Mouse (Mus musculus): ENCODE data around the gene Dnajb12.

Gene Dnajb12

DNA sequence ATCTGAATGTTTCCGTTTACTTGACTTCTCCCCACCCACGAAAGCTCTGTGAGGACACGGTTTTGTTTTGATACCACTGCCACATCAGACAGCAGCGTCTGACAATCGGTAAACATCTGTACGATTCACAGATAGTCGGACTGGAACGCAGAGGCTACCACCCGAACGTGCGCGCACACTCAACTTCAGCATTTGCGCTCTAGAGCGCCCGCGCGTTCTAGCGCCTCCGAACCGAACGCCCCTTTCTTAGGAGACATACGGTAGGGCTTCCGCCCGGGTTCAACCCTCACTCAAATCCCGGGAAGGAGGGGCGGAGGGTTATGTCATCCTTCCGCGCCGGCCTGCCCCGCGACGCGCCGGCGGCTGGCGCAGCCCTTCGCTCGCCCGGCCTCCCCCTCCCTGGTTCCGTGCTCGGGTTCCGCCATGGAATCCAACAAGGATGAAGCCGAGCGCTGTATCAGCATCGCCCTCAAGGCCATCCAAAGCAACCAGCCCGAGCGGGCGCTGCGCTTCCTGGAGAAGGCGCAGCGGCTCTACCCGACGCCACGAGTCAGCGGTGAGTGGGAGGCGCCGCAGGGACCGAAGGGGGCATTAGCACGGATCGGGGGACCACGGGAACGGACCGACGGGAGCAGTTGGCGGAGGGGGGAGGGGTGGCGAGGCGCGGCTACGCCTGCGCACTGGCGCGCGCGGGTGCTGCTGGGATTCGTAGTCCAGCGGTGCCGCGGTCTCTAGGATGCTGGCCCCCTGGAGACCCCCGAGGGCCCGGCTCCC, at the start of gene Dnajb12:
TSS of gene Dnajb12 (plus strand) at position 302 of the 774 bp plus-strand sequence.
- in situ Hi-C loops (cut with MboI, MseI), result no loop called here

DNA sequence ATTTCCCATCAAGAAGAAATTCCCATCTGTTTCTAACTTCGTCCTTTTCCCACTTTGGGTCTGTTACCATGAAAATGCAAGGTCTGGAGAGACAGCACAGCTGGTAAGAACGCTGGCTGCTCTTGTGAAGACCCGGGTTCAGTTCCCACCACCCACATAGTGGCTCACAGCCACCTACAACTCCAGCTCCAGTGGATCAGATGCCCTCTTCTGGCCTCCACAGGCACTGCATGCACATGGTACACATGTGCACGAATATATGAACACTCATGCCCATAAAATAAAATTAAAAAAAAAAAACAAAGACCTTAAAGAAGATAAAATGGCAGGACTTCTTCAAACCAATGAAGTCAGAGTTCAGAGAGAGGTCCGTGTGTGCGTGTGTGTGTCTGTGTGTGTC, 49.5 kb upstream of the Dnajb12 start:
- in situ Hi-C loops (cut with MboI, MseI), result no loop called here

DNA sequence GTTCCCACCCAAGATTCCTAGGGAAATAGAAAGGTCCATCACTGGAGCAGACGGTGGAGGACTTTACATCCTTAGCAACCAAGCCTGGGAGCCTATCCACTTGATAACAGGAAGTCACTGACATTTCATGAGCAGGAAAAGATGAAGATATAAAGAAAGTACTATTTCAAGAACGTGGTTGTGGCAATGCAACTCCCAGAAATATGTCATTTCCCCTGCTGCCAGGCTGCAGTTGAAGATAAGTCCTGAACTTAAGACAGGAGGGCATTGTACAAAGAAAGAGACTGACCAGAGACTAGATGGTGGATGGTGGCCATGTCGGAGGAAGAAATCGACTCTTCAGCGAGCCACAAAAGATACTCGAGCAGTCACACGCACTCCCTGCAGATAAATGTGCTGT, 47.4 kb upstream of the Dnajb12 start:
- in situ Hi-C loops (cut with MboI, MseI), result no loop called here

DNA sequence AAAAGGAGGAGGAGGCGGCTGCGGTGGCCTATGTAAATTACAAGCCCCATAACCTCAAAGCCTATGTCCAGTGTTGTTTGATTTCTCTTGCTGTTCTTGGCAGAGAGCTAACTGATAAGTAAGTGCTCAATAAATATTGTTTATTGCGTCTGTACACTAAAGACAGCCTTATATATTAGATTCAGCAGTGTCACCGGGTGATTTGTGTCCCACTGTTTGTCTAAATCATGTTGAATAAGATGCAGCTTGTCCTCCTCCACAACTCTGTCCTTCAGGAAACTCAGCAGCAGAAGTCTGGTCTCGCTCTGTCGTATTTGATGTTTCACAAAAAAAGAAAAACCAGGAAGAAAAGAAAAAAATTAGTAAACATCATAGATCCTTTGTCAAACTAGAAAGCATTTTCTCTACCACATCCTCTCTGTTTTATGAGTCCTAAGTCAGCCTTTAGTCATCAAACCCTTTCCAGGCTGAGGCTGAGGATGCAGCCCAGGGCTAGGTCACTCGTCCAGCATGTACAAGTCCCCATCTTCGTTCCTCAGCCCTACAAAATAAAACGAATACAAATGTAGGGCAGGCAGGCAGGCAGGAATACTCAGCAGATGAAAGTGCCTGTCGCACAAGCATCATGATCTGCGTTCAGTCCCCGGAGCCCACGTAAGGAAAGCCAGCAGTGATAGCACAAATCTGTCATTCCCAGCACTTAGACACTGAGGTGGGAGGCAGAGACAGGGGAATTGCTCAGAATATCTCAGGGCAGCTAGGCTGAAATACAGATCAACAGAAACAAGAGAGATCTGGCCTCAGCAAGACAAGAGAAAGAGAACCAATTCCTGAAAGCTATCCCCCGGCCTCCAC, 43.8 kb upstream of the Dnajb12 start:
- in situ Hi-C loops (cut with MboI, MseI), result no loop called here

DNA sequence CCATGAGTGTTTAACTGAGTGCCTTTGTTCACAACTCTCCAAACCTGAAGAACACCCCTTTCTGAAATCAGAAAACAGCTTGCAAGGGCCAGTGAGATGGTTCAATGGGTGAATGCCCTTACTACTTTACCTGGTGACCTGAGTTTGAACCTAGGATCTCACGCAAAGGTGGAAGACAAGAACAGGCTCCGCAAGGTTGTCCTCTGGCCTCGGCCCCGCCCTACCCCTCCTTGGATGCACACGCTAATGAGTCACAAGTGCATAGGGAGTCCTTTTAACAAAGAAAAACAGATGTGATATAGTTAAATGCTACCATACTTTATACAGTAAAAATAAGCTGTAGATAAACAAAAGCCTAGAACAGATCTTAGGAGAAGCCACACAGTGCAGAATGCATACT, 41.9 kb upstream of the Dnajb12 start:
- in situ Hi-C loops (cut with MboI, MseI), result no loop called here

DNA sequence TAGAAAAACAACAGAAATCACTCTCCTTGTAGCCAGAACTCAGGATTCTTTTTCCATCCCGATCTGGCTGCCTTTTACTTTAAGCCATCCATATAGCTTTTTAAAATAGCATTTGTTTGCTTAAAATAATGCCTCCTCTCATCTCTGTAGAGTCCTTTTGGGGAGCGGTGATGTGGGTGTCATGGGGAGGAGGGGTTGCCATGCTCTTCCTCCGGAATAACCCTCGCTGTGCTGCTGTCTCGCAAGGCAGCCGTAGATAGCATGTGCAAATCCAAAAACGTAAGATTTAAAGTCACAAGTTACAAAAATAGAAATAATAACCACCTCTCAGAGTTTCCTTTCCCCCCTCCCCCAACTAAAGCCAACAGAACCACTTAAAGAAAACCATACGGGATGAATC, 37.9 kb upstream of the Dnajb12 start:
- in situ Hi-C loops (cut with MboI, MseI), result no loop called here

DNA sequence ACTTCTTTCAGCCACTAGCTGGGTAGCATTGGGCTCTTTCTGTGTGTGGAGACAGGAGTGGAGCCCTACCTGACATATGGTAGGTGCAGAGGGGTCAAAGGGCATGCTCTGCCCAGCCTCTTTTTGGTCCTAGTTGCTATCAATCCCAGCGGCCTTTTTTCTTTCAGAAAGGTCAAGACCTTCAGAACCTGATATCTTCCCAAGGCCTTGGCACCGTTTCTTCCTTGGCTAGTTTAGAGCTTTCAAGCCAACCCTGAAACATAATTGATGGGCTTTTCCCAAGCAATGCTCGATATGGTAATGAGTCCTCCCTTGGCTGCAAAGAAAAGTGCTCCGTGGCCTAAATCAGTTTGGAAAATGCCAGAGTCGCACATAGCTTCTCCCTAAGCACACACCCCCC, 36.2 kb upstream of the Dnajb12 start:
- in situ Hi-C loops (cut with MboI, MseI), result no loop called here

DNA sequence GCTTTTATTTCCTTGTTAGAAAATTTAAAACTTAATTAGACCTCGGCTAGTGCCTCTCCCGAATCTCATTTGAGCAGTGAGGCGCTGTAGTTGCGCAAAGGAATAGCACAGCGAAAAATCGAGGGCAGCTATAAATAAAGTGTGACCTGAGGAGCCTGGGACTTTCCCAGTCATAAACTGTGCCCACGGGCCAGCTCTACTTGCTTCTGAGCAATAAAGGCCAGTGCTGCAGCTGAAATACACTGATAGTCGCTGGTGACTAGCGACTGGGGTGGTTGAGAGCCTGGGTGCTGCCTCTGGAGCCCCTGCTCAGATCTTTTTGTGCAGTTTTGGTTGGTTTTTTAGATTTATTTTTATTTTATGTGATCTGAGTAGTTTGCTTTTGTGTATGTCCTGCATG, 34.7 kb upstream of the Dnajb12 start:
- in situ Hi-C loops (cut with MboI, MseI), result no loop called here

DNA sequence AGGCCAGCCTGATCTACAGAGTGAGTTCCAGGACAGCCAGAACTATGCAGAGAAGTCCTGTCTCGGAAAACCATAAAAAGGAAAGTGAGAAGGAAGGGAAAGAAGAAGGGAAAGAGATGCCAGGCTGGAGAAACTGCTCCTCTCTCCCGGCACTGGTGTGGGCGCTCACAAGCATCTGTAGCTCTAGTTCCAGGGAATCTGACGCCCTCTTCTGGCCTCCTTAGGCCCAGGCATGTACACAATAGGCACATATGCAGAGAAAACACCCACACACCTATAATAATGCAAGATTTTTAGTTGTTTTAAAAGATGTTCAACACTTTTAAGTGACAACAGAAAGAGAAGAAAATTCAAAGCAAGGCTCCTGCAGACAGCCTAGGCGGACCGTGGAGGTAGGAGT, 32.9 kb upstream of the Dnajb12 start:
- in situ Hi-C loops (cut with MboI, MseI), result no loop called here

DNA sequence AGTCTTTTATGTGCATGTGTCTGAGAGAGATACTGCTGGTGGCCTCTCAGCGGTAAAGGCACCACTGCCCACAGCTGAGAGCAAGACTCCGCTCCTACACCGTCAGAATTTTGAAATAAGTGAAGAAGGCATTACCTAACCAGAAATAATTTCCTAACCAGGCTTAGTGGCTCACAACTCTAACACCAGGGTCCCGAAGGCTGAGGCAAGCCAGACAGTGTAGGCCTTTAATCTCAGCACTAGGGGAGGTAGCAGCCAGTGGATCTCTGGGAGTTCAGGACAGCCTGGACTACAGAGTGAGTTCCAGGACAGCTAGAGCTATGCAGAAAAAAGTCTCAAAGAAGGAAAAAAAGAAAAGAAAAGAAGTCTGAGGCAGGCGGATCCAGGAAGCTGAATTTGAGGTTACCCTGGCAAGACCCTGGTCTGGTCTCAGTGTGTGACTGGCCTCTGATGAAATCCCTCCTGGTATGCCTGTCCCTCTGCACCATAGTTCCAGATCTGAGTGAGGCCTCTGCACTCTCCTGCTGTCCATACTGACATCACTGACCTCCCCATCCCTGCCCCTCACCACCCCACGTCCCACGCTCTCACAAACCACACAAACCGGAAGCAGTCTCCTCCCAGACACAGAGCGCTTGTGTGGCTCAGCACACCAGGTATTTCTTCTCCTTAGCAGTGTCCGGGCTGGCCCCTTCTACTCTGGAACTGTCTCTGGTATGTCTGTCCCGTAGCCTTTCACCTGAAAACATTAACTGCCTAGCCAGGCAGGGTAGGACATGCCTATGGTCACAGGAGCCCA, 31.1 kb upstream of the Dnajb12 start:
- in situ Hi-C loops (cut with MboI, MseI), result no loop called here

DNA sequence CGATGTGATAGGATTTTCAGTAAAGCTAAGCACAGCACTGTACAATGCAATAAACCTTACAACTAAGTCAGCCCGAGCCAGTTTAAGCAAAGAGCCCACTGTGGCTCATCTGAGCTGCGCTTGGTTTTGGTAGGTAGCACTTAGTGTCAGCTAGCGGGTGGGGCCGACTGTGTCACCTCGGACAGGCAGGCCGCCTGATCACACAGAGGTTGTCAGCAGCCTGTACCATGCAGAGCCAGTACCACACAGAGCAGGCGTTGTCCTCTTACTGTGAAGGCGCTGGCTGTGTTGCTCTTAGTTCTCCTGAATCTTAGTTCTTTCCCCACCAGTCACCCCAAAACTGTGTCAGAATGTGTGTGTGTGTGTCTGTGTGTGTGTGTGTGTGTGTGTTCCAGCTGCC, 30.4 kb upstream of the Dnajb12 start:
- in situ Hi-C loops (cut with MboI, MseI), result no loop called here

DNA sequence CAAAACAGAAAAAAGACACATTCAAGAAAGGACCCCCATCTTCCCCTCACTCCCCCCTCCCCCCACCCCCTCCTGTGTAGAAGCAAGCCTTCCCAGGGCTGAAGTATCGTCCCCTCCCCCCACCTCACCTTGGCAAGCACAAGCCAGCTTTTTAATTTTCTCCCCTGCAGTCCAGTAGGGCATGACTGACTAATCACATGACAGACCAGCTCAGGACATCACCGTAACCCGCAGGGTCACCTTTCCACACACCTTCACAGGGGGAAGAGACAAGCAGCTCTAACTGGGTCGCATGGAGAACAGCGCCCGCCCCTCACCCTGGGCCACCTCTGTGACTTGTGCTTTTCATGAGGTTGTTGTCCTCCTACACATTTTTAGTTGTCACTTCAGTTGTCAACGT, 30.0 kb upstream of the Dnajb12 start:
- in situ Hi-C loops (cut with MboI, MseI), result no loop called here

DNA sequence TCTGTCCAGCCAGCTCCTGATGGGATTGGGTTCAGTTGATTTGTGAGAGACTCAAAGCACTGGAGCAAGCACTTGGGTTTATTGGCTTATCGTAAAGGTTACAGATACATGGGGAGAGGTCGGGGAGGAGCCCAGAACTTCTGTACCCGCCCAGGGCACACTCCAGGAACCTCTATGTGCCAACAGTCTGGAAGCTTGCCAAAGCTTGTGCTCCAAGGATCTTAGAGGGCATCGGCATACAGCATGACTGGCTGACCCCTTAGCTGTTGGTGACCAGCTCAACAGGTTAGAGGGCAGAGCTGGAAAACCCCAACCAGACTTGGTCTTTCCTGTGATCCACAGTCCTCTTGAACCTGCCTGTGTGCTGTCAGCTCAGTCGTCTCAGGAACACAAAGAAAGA, 22.2 kb upstream of the Dnajb12 start:
- in situ Hi-C loops (cut with MboI, MseI), result no loop called here

DNA sequence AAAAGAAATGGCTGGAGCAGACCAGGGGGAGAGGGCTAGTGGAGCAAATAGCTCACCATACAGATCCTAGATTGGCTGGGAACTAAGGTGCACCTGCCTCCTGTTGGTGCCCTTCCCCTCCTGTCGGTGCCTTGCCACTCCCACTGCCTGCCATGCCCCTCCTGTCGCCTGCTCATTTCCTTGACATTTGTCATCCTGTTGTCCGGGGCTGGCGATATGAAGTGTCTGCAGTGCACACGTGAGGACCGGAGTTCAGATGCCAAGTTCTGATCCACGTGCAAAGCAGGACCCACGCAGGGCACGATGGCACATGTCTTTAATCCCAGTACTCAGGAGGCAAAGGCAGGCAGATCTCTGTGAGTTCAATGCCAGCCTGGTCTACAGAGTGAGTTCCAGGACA, 18.7 kb upstream of the Dnajb12 start:
- in situ Hi-C loops (cut with MboI, MseI), result no loop called here

DNA sequence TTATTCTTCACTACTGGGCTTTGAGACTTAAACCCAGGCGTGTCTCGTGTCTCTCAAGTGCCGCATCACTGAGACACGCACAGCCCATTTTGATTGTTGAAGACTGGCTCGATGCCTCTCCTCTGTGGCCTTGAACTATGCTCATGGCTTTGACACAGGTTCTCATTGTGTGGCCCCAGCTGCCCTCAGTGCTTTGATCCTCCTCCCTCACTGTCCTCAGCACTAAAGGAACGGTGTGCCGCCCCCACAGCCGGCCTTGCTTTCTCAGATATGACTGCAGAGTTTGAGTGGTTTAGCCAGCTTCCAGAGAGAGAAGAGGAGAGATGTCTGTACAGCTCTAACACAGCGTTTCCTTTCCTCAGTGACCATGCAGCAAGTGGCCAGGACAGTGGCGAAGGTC, 18.2 kb upstream of the Dnajb12 start:
- in situ Hi-C loops (cut with MboI, MseI), result no loop called here

DNA sequence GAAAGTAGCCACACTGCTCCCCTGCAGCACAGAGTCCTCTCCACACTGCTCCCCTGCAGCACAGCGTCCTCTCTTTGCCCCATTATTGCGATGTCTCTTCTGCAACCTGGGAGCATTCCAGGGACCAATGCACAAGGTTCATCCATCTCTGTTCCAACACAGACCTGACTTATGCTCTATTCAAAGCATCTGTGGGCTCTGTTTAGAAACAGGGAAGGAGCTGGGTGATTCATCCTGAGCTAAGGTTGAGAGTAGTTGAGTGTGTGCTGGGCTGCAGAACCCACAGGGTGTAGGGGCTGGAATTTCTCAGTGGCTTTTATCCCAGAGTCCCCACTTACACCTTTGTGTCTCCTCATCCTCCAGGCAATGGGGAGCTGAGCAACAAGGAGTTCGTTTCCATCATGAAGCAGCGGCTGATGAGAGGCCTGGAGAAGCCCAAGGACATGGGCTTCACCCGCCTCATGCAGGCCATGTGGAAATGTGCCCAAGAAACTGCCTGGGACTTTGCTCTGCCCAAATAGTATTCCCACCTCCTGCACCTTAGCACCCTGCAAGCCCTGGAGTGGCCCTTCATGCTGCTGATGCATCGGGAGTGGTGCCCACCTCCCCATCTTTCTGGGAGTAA, 16.4 kb upstream of the Dnajb12 start:
- in situ Hi-C loops (cut with MboI, MseI), result no loop called here

DNA sequence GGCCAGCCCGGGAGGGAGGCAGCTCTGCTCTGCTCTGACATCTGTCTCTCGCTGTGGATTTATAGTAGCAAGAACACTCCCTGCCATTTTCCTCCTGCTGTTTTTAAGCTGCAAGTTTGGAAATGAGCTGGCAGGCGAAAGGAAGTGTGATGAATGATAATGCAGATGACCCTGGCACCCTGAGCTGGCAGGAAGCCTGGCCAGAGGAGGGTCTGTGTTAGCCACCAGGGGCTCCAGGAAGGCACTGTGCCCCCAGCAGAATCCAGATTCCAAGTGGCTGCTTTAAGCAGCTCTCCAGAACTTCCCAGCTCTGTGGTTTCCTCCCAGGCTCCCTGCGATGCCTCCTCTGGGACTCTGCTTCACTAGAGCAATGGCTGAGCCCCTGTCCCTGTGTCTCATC, 15.7 kb upstream of the Dnajb12 start:
- in situ Hi-C loops (cut with MboI, MseI), result no loop called here

DNA sequence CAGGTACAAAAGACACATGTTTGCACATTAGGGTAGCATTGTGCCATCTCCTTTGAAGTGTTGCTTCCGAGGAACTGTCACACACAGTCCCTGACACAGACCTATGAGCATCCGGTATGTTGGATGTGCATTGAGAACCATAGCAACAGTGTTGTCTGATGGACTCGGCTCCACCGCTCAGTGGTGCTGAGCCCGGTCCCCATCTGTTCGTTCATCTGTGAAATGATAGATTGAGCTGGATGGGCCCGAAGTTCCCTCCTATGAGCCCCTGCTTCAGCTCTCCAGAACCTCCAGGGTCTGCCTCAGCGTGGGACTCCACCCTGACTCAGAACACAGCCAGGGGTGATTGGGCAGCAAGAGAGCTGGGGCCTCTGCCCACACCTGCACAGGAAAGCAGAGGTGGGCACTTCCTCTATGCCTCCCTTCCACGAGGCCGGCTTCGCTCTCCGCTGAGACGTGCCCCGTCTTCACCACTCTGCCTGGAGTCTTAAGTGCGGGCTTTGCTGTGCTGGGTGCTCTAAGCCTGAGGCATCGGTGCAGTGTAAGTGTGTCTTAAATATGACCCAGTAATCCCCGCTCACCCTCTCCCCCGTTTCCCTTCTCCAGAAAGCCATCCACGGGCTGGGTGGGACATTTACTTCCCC, 15.0 kb upstream of the Dnajb12 start:
- in situ Hi-C loops (cut with MboI, MseI), result no loop called here

DNA sequence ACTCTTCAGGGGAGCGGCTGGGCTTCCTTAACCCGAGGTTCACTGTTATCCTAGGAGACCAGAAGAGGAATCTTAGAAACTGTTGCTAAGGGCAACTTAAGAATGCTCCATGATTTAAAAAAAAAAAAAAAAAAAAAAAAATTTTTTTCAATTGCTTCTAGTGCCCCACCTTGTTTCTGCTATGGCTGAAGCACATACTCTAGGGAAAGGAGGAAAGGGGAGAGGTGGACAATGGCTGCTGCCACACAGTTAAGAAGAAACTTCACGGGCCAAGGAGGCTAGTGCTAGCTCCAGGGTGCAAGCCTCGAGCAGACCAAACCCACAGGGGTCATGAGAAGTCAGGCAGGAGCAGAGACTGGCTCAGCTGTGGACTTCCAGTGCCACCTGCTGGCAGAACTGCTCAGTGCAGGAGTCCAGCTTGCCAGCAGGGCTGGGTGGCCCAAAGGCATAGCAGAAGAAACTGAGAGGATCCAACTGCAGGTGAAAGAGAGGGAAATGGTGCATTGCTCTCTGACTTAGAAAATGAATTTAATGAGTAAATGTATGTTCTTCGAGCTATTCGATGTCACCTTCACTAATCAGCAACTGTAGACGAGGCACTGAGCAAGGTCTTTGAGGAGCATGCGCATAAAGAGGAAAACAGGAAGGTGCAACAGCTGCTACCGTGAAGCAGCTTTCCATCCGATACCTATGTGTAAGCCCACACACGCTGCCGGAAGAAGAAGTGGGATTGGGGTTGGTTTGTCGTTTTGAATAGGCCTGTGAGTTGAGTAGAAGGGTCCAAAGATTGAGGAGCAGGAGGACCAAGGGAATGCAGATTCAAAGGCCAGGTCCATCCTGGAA, 14.3 kb upstream of the Dnajb12 start:
- in situ Hi-C loops (cut with MboI, MseI), result no loop called here

DNA sequence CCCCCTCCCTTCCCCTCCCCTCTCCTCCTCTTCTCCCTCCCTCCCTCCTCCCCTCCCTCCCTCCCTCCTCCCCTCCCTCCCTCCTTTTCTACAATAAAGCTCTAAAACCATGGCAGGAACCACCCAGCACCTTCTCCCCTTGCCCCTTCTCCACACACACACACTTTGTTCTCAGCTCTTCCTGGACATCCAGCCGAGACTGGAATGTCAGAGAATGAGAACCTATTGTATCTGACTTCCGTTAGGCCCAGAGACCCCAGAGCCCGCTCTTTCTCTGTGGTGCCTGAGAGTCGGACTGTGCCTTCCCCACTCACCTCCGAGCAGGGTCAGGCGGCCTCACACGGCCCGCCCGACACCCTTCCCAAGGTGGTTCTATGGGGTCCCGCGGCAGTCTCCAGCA, 11.1 kb upstream of the Dnajb12 start:
- in situ Hi-C loops (cut with MboI, MseI), result no loop called here

Measured in T-helper 17 cell (primary cell).